Mouse (Mus musculus) liver, postnatal 0 days (tissue): ENCODE data around the gene Dok1. TPM values are rescaled to one million over a fixed set of nuclear protein-coding genes. Genes with fewer than 3 reads are reported as not detected.

ENCODE experiments used
- ATAC-seq: fragments of 200-750 bp; cut with Nextera tagmentation; 2 replicates; pipeline ENCODE4 v1.8.0; 2017; ENCODE audit warnings: mild to moderate bottlenecking, moderate library complexity
- DNase-seq: peaks from one replicate; pipeline ENCODE4 v3.0.0-alpha.2; 2016
- H3K27ac ChIP-seq: fragments of 300-500 bp; sonication (generic); 2 replicates; pipeline ENCODE4 v1.5.1; 2014; ENCODE audit warnings: antibody characterized with exemption, moderate library complexity, mild to moderate bottlenecking, low read depth
- H3K27me3 ChIP-seq: fragments of 300-500 bp; sonication (generic); 2 replicates; pipeline ENCODE4 v1.6.1; 2014; ENCODE audit warnings: low read length, control low read depth, mixed read lengths; ENCODE audit not compliant: insufficient read depth
- H3K36me3 ChIP-seq: fragments of 300-500 bp; sonication (generic); replicated peaks from 2 replicates; pipeline ENCODE4 v1.6.1; 2014; ENCODE audit warnings: mild to moderate bottlenecking, control low read depth, low read length, moderate library complexity, mixed read lengths; ENCODE audit not compliant: insufficient read depth
- H3K4me1 ChIP-seq: fragments of 300-500 bp; sonication (generic); 2 replicates; pipeline ENCODE4 v1.6.1; 2014; ENCODE audit warnings: antibody characterized with exemption, mild to moderate bottlenecking, control low read depth; ENCODE audit not compliant: insufficient read depth
- H3K4me2 ChIP-seq: fragments of 300-500 bp; sonication (generic); 2 replicates; pipeline ENCODE4 v1.6.1; 2014; ENCODE audit warnings: low read depth, mild to moderate bottlenecking, low read length, moderate library complexity, mixed read lengths
- H3K4me3 ChIP-seq: fragments of 300-500 bp; sonication (generic); 2 replicates; pipeline ENCODE4 v1.5.1; 2014; ENCODE audit warnings: low read depth, low read length
- H3K9ac ChIP-seq: fragments of 300-500 bp; sonication (generic); replicated peaks from 2 replicates; pipeline ENCODE4 v1.6.1; 2014; ENCODE audit warnings: mild to moderate bottlenecking, moderate library complexity
- H3K9me3 ChIP-seq: fragments of 300-500 bp; sonication (generic); 2 replicates; pipeline ENCODE4 v1.6.1; 2016; ENCODE audit warnings: mild to moderate bottlenecking, control low read depth, low read length, mixed read lengths
- CTCF ChIP-seq: sonication (generic); IDR thresholded peaks from 2 replicates; pipeline ENCODE4 v1.5.1; 2016; ENCODE audit warnings: antibody characterized with exemption, low read depth
- EP300 ChIP-seq: IDR thresholded peaks from 2 replicates; pipeline ENCODE4 v1.6.1; 2016; ENCODE audit warnings: antibody characterized with exemption, low read depth, mild to moderate bottlenecking
- WGBS: fragments of 180-500 bp; shearing (Covaris S2); extraction: QIAGEN DNeasy Blood & Tissue Kit; methylation state at CpG from one replicate; pipeline ENCODE4 v1.1.7; 2014; ENCODE audit not compliant: insufficient replicate concordance; 5-methylcytosine and 5-hydroxymethylcytosine counted together
- polyA plus RNA-seq: library from polyadenylated mRNA; unstranded; fragments of >200 nt; fragmentation: Nextera tagmentation; extraction: Ambion mirVana; gene quantifications from 2 replicates; pipeline ENCODE4 v1.2.1, GENCODE M21; 2015

The Dok1 gene
- polyA plus RNA-seq, 1 experiment from 2014 or later, result 11.3 TPM

DNA sequence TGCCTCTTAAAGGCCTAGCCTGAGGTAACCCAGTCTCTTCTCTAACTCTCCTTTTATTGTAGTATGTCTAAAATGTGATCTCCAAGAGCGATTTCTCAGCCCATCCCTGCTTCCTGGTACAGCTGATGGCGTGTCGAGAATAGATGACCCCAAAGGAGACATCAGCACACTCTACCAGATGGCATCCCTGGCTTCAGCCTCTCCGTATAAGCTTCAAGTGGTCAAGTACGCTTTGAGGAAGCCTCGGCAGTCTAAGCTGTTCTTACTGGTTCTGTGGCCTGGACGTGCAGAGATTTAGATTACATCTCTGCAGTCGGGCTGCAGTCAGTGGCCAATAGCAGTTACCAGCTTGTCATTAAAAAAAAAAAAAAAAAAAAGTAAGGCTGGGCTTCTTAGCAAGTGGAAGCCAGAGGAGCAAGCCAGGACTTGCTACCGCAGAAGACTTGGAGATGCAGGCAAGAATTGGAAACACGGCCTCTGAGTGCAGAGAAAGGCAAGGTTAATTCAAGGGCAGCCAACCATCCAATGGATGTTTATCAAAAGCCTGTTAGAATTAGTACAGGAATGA, 27.7 kb downstream of the Dok1 start:
- H3K9ac ChIP-seq, result no peak overlapping the region
- H3K27me3 ChIP-seq, result no peaks in the 10 kb centered on the region
- no peak overlapping the region for H3K4me3 ChIP-seq
- no peaks in the 10 kb centered on the region for H3K9me3 ChIP-seq
- WGBS, result 64% methylated on average over 10 of the region's 10 CpGs
- DNase-seq (no peak), ATAC-seq (no peak)
- H3K36me3 ChIP-seq, result no peaks in the 10 kb centered on the region
- TF ChIP-seq CTCF (no peak), EP300 (no peak)
- H3K4me1 ChIP-seq, result peaks cover 41% of the 10 kb centered on the region
- H3K4me2 ChIP-seq, result no peak overlapping the region
- H3K27ac ChIP-seq, result peak overlapping the region; percentile 69

DNA sequence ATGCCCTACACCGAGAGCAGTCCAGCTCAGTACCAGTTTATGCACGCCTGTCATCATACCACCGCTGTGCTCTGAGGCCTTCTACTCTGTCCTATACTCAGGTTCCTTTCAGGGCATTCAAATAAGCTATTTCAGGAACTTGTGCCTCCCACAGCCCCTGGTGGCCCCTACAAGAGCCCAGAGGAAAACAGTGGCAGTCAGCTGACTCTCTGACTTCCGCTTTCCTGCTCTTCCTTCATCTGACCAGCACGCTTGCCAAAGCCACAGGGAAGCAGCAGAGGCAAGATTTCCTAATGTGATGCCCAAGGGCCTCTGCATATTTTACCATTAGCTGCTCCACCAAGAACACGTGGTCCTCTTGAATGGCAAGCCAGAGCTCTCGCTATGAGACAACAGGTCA, 28.4 kb downstream of the Dok1 start:
- ATAC-seq (peak; percentile 71), DNase-seq (peak; percentile 62)
- no peaks in the 10 kb centered on the region for H3K9me3 ChIP-seq
- no peak overlapping the region for H3K9ac ChIP-seq
- peaks cover 35% of the 10 kb centered on the region for H3K4me1 ChIP-seq
- TF ChIP-seq CTCF, result peak; percentile 31
- peak; percentile 34; the same call in 1 of the 2 replicates for TF ChIP-seq EP300
- peak overlapping the region; percentile 17; the same call in 1 of the 2 replicates for H3K4me3 ChIP-seq
- no peaks in the 10 kb centered on the region for H3K36me3 ChIP-seq
- WGBS, result 33% methylated on average over 7 of the region's 7 CpGs
- peak overlapping the region; percentile 56 for H3K4me2 ChIP-seq
- peak overlapping the region; percentile 69 for H3K27ac ChIP-seq
- H3K27me3 ChIP-seq, result no peaks in the 10 kb centered on the region

DNA sequence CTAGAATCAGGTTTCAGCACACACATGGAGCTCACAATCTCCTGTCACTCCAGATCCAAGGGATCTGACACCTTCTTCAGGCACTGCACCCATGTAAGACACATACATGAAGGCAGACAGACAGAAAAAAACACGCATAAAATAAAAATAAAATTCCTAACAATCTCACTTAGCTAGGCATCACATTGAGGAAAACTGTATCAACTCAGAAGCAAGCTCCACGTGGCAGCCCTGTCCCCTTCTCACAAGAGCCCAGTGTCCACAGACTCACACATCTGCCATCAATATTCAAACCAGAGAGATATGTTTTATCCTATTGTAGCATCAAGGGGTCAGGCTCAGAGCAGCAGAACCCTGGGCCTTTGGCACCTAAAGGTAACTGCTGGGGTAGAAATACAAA, 29.0 kb downstream of the Dok1 start:
- Histone ChIP-seq H3K4me2 (peak overlapping the region; percentile 56), H3K36me3 (no peaks in the 10 kb centered on the region), H3K27me3 (no peaks in the 10 kb centered on the region), H3K9ac (no peak overlapping the region; the same call in 1 of the 2 replicates), H3K9me3 (no peaks in the 10 kb centered on the region), H3K4me1 (peaks cover 32% of the 10 kb centered on the region), H3K27ac (peak overlapping the region; percentile 69), H3K4me3 (peak overlapping the region; percentile 17; the same call in 1 of the 2 replicates)
- 54% methylated on average over 2 of the region's 2 CpGs for WGBS
- no peak for ATAC-seq
- no peak for DNase-seq
- no peak for TF ChIP-seq EP300
- no peak for TF ChIP-seq CTCF

DNA sequence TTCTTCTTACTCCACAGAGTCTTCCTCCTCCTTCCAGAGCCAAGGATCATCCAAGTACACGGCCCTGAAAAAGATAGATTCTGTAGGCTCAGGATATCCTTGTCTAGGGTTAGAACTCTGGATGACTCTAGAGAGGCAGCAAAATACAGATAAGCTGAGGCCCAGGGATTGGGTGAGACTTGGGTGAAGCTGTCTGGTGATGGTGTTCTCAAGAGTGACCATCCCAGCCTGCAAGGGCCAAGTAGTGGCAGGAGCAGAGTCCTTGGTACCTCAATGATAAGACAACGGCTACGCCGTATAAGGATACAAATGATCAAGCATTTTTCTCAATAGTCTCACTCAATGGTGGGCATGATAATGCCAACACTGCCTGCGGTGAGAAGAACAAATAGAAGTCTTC, 29.4 kb downstream of the Dok1 start:
- TF ChIP-seq EP300, result no peak
- TF ChIP-seq CTCF, result no peak
- H3K4me3 ChIP-seq, result no peak overlapping the region
- no peaks in the 10 kb centered on the region for H3K36me3 ChIP-seq
- DNase-seq (no peak), ATAC-seq (0 out of 2 replicates have a peak, but pooled peaks have one; percentile 14)
- H3K4me1 ChIP-seq, result peaks cover 32% of the 10 kb centered on the region
- peak overlapping the region; percentile 56 for H3K4me2 ChIP-seq
- H3K27me3 ChIP-seq, result no peaks in the 10 kb centered on the region
- WGBS, result 52% methylated on average over 5 of the region's 5 CpGs
- 0 out of 2 replicates have a peak overlapping the region, but pooled peaks have one; percentile 23 for H3K9ac ChIP-seq
- H3K27ac ChIP-seq, result peak overlapping the region; percentile 69
- no peaks in the 10 kb centered on the region for H3K9me3 ChIP-seq

DNA sequence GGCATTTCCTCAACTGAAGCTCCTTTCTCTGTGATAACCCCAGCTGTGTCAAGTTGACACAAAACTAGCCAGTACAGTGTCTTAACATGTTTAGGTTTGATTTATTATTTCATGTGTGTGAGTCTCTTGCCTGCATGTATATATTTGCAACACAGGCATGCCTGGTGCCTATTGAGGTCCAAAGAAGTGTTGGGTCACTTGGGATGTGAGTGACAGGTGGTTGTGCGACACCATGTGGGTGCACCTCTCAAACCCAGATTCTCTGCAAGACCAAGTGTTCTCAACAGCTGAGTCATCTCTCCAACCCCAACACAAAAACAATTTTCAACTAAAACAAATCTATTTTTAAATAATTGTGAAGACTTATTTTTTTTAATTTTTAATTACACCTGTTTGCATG, 30.2 kb downstream of the Dok1 start:
- no peak for TF ChIP-seq CTCF
- TF ChIP-seq EP300, result no peak
- Histone ChIP-seq H3K9ac (no peak overlapping the region), H3K27ac (no peak overlapping the region), H3K27me3 (no peaks in the 10 kb centered on the region), H3K4me3 (no peak overlapping the region), H3K4me2 (0 out of 2 replicates have a peak overlapping the region, but pooled peaks have one; percentile 56), H3K4me1 (peaks cover 31% of the 10 kb centered on the region), H3K36me3 (no peaks in the 10 kb centered on the region), H3K9me3 (no peaks in the 10 kb centered on the region)
- ATAC-seq (no peak), DNase-seq (no peak)
- WGBS, result 93% methylated on average over 1 of the region's 1 CpGs

- Histone ChIP-seq H3K36me3 (no peaks in the 10 kb centered on the region), H3K4me2 (no peak overlapping the region), H3K9ac (no peak overlapping the region), H3K4me3 (no peak overlapping the region), H3K27ac (no peak overlapping the region), H3K4me1 (peaks cover 29% of the 10 kb centered on the region), H3K27me3 (no peaks in the 10 kb centered on the region), H3K9me3 (no peaks in the 10 kb centered on the region)
- DNase-seq (no peak), ATAC-seq (no peak)
- 78% methylated on average over 8 of the region's 8 CpGs for WGBS
- TF ChIP-seq CTCF (no peak), EP300 (no peak)
Observed at GRCm38 (mm10) chr6:82999986-83000385, 33.3 kb downstream of the Dok1 start.
